Mouse (Mus musculus) G1E (cell line): ENCODE data around the gene Sptan1.

Experiments
- CTCF ChIP-seq: IDR thresholded peaks from 2 replicates; pipeline ENCODE4 v1.5.1; 2012; ENCODE audit warnings: low read depth, low read length, inconsistent platforms, mixed read lengths
- TAL1 ChIP-seq: conservative IDR thresholded peaks from 2 replicates; pipeline ENCODE4 v1.6.1; 2012; ENCODE audit warnings: low read depth, low read length, inconsistent platforms, mixed read lengths

DNA sequence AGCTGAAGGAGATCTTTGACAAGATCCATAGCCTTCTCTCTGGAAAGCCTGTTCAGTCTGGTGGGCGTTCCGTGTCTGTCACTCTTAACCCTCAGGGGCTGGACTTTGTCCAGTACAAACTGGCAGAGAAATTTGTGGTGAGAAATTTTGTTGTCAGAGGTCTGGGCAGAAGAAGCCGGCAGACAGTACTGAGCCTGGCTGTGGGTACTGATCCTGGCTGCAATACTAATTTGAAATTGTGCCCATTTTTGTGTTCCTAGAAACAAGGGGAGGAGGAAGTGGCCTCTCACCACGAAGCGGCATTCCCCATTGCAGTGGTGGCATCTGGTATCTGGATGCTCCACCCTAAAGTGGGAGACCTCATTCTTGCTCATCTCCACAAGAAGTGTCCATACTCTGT is 16.5 kb upstream of the Sptan1 start:
- TF ChIP-seq CTCF = no peak
- TF ChIP-seq TAL1 = no peak
